Mouse (Mus musculus): ENCODE measurements around the gene Slc25a21. TPM values are rescaled to one million over a fixed set of nuclear protein-coding genes. Genes with fewer than 3 reads are reported as not detected.
"Not testable (repeated sequence)": the region's sequence is repeated elsewhere in the genome, so short reads cannot be mapped to it uniquely, and the experiment has no call there.

The Slc25a21 gene
- total RNA-seq (2014; fragmentation: Nextera tagmentation): 82.8 and 87.5 TPM in 2 replicates
- 89.5 and 97.5 TPM in 2 replicates for total RNA-seq (2017)

- ATAC-seq (replicated peaks; ENCODE audit: low FRiP score, low TSS enrichment, poor library complexity, severe bottlenecking): peak; percentile 85
These were observed at the start of gene Slc25a21 for GRCm38 (mm10) chr12:57197363-57198026. Slc25a21 (minus strand) TSS chr12:57197472.

- ATAC-seq (replicated peaks; ENCODE audit: low FRiP score, low TSS enrichment, poor library complexity, severe bottlenecking): peak; percentile 97
These were observed 46.6 kb upstream of the Slc25a21 start for GRCm38 (mm10) chr12:57243671-57244495.

DNA sequence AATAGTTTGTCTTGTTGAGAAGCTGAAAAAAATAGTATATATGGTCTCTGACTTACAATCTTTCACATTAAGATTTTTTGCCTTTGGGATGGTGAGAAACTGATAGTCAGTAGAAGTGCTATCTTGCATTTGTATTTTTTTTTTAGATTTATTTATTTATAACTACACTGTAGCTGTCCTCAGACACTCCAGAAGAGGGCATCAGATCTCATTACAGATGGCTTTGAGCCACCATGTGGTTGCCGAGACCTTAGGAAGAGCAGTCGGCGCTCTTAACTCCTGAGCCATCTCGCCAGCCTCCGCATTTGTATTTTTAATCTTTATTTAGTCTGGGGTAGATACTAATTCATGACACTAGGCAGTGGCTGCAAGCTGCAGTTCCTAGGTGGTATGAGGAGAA is 36.1 kb upstream of the Slc25a21 start:
- no peak for ATAC-seq (replicated peaks; ENCODE audit: low FRiP score, low TSS enrichment, poor library complexity, severe bottlenecking)

- peak; percentile 53; the same call in 1 of the 2 replicates for ATAC-seq (replicated peaks; ENCODE audit: low FRiP score, low TSS enrichment, poor library complexity, severe bottlenecking)
These were observed 34.0 kb upstream of the Slc25a21 start for GRCm38 (mm10) chr12:57231085-57231875.

GRCm38 (mm10) chr12:57230192-57230706 is 33.0 kb upstream of the Slc25a21 start, which contains the start of the genes Prps1l3 and Mipol1:
Prps1l3 (plus strand) TSS chr12:57230412.
Mipol1 (plus strand) TSS chr12:57230427.
- peak; percentile 92 for ATAC-seq (replicated peaks; ENCODE audit: low FRiP score, low TSS enrichment, poor library complexity, severe bottlenecking)

DNA sequence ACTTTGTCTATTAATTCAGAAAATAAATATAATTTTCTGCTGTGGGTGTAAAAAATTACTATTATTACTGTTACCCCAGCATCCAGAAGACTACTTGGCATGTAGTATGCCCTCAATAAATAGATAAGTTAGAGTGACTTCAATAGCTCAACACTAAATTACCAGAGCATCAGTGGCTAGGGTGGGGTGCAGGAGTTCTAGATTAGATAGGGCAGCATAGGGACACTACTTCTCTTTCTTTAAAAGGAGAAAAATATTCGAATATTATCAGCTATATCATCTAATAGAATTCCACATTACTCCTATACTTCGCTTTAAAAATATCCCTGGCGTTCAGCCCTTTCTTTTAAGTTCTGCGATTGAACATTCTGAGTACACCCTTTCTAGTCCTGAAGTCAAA is 32.4 kb upstream of the Slc25a21 start:
- peak; percentile 42; the same call in 1 of the 2 replicates for ATAC-seq (replicated peaks; ENCODE audit: low FRiP score, low TSS enrichment, poor library complexity, severe bottlenecking)

DNA sequence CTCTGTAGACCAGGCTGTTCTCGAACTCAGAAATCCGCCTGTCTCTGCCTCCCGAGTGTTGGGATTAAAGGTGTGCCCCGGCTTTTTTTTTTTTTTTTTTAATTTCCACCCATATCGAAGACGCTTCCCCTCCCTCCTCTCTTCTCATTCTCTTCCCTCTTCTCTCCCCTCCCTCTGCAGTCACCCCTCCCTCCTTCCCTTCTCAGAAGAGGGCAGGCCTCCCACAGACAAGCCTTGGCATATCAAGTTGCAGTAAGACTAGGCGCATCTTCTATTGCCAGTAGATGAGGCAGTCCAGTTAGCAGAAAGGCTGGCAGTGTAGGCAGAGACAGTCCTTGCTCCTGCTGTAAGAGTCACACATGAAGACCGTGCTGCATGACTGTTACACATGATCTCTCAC is 30.5 kb upstream of the Slc25a21 start:
- no peak for ATAC-seq (replicated peaks; ENCODE audit: low FRiP score, low TSS enrichment, poor library complexity, severe bottlenecking)

DNA sequence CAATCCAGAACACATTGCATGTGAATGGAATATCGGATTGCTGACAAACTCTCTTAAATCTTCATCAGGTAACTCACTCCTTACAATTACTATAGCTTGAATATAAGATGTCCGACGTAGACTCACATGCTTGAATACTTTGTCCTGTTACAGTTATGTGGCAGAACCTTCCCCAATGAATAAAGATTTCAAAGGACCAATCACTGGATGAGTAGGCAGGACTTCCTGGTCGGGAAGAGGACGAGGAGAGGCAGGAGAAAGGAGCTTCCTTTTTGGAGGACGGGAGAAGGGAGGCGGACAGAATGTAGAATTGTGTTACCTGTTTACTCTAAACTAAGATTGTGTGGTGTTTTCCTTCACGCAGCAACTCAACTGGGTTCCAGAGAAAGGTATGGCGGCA is 29.1 kb upstream of the Slc25a21 start:
- no peak for ATAC-seq (replicated peaks; ENCODE audit: low FRiP score, low TSS enrichment, poor library complexity, severe bottlenecking)

DNA sequence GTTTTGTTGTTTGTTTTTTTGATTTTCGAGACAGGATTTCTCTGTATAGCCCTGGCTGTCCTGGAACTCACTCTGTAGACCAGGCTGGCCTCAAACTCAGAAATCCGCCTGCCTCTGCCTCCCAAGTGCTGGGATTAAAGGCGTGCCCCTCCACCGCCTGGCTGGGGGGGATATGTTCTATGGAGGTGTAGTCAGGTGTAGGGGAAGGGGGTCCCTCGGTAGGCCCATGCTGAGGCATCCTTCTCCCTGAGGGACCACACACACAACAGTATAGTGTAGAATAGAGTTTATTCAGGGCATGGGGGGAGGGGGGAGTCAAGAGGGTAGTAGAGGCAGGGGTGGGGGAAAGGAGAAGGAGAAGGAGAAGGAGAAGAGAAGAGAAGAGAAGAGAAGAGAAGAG is 15.2 kb upstream of the Slc25a21 start:
- ATAC-seq (replicated peaks; ENCODE audit: low FRiP score, low TSS enrichment, poor library complexity, severe bottlenecking): not testable (repeated sequence)

- ATAC-seq (replicated peaks; ENCODE audit: low FRiP score, low TSS enrichment, poor library complexity, severe bottlenecking): peak; percentile 88
These were observed 14.4 kb upstream of the Slc25a21 start for GRCm38 (mm10) chr12:57211353-57212311.

DNA sequence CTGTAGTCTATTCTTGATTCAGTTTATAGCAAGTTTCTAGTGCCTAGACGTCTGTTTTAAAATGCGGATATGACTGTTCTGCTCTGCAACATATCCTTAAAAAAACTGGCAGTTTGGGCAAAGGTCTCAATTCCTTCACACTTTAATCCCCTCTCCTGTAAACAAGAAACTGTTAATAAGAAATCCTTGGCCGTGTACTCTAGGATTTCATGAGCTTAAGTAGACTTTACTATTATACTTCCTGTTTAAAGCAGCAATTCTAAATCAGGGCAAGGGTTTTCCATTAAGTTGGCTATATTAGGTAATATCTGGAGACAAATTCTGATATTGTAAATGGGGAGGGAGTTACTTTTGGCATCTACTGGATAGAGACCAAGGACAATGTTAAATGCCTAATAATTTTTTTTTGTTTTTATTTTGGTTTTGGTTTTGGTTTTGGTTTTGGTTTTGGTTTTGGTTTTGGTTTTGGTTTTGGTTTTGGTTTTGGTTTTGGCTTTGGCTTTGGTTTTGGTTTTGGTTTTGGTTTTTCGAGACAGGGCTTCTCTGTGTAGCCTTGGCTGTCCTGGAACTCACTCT is 7.1 kb upstream of the Slc25a21 start:
- ATAC-seq (replicated peaks; ENCODE audit: low FRiP score, low TSS enrichment, poor library complexity, severe bottlenecking): no peak

DNA sequence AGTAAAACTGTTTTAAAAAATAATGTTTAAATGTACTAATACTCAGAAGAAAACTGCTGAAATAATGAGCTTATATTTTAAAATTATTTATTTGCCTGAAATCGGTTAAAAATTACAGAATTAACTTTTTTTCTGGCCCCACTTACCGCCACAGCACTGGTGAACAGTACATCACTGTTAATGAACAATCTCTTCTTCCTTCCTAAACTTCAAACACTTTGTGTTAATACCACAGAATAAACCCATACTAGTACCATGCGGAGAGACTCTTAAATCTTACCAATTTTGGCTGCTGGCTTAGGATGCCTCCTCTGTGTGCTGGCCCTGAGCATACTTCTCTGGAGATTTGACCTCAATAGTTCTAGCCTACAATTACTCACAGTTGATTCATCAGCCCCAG is 4.6 kb upstream of the Slc25a21 start:
- no peak for ATAC-seq (replicated peaks; ENCODE audit: low FRiP score, low TSS enrichment, poor library complexity, severe bottlenecking)

DNA sequence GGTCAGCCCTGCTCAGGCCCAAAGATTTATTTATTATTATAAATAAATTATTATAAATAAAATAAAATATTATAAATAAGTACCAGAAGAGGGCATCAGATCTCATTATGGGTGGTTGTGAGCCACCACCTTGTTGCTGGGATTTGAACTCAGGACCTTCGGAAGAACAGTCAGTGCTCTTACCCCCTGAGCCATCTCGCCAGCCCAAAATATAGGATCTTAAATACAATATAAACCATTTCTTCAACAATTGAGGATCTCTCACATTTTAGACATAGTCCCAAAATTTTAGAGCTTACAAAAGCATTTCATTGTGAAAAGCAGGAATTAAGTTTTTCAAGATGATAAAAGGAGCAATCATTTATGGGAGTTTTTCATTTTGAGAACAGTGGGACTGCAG is 2.2 kb upstream of the Slc25a21 start:
- ATAC-seq (replicated peaks; ENCODE audit: low FRiP score, low TSS enrichment, poor library complexity, severe bottlenecking): no peak

DNA sequence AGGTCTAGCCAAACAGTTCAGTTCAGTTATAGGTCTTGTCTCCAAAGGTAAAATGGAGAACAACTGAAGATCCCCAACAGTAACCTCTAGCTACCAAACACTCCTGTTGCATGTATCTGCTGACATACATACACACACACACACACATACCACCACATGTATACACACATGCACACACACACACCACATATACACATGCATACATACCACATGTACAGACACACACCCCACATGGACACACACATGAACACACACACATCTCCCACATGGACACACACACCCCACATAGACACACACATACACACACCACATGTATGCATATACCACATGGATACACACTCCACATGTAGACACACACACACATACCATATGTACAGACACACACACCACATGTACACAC is 997 bp upstream of the Slc25a21 start:
- ATAC-seq (replicated peaks; ENCODE audit: low FRiP score, low TSS enrichment, poor library complexity, severe bottlenecking): no peak

DNA sequence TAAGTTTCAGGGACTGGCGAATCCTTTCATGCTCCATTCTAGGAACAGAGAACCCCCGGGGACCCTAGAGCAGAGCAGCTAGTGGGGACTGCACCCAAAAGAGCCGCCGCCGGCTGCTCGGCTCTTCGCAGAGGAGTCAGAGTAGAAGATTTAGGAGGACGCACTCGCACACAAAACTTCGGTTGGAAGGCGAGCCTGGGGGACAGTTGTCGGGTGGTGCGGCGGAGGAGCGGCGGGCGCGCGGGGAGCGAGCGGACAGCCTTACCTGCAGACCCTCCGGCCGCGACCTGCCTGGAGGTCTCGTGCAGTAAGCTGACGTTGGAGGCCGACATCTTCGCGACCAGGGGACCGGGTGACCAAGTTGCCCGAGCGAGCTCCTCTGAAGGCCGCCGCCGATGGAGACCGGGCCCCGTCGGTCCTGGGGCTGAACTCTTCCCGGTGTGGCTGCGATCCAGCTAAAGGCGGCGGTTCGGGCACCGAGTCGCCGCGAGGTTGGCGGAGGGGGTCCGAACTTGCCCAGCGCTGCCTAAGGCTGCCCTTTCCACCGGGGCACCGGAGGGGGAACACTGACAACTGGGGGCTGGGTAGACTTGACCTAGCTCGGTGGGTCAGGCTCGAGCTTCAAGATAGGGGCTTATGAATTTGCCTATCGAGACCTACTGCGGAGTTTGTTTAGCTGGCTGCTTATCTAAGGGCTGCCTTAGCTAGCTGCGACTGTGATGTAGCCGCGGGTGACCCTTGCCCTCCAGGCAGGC is 487 bp downstream of the Slc25a21 start:
- peak; percentile 64 for ATAC-seq (replicated peaks; ENCODE audit: low FRiP score, low TSS enrichment, poor library complexity, severe bottlenecking)

DNA sequence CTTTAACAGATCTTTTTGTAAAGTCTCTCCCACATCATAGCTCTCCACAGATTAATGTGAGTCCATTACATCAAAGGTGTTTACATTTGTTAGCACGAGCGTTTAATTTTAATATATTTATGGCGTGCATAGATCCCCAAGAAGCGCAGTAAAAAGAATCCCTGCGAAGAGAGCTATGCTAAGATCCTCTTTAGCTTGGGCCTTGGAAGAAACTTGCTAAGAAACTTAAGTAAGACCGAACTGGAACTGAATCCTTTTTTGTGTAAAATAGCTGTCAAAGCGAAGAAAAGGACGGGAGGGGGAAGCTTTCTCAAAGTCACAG is 1.0 kb downstream of the Slc25a21 start:
- ATAC-seq (replicated peaks; ENCODE audit: low FRiP score, low TSS enrichment, poor library complexity, severe bottlenecking): no peak

DNA sequence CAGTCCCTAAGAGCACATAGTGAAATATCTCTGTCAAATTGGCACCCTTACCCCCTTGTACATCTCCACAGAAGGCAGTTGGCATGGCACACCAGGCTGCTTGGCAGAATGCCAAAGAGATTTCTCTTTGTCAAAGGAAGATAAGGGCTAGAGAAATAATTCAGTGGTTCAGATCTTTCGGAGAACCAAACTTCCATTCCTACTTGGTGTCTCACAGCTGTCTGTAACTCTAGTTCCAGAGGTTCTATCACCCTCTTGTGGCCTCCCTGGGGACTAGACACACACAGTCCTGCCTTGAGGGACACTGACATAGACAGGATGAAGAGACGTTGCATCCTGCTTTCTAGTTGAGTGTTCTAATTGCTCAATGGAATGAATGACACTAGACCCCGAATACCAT is 2.7 kb downstream of the Slc25a21 start:
- peak; percentile 81 for ATAC-seq (replicated peaks; ENCODE audit: low FRiP score, low TSS enrichment, poor library complexity, severe bottlenecking)

- ATAC-seq (replicated peaks; ENCODE audit: low FRiP score, low TSS enrichment, poor library complexity, severe bottlenecking): no peak
These were observed 10.2 kb downstream of the Slc25a21 start for GRCm38 (mm10) chr12:57187032-57187431.
